Mouse (Mus musculus) B cell, adult 62 days (primary cell): ENCODE data around the gene Slc5a11. TPM values are rescaled to one million over a fixed set of nuclear protein-coding genes. Genes with fewer than 3 reads are reported as not detected.

Experiments used
- total RNA-seq: library from RNA; stranded (reverse); gene quantifications from 4 replicates; pipeline ENCODE4 v1.2.4, GENCODE M21; 2023

Slc5a11 gene
- total RNA-seq, result not detected in 4 replicates

DNA sequence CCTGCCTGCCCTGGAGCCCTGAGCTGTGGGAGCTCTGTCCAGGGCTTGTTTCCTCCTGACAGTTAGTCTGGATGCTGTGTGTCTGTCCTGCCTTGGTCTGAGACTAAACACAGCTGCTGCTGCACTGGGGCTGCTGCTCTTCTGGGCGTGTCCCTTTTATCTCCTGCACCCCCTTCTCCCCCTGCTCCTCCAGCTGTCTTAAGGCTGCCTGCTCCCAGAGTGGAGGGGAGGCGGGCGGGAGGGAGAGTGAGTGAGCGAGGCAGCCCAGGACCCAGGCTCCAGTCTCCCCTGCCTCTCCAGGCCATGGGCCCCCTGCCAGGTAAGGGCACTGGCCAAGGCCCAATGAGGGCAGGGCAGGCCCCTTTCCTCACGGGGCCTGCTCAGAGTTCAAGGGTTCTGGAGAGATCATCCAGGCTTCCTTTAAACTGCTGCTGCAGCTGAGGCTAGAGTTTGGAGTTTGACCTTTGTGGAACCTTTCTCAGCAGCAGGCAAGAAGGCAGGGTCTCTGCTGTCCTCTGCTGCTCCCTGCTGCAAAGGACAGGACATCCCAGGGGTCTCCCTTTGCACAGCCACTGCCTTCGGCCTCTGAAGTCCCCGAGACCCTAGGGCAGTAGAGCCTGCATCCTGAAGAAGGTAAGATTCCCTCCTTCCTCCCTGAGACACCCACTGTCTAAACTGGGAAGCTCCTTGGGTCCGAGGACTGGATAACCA, at the start of gene Slc5a11:
Gene Slc5a11 (plus strand): TSS at position 416 of the 711 bp plus-strand sequence.

Other genes starting within 250 kb of the Slc5a11 start
- gene Rbbp6, start 249.1 kb upstream of the Slc5a11 start, total RNA-seq, result 156 to 185 TPM (median 167 TPM) in 4 replicates
- gene Tnrc6a, start 90.9 kb upstream of the Slc5a11 start, total RNA-seq, result 97.7 to 110 TPM (median 104 TPM) in 4 replicates
- gene Lcmt1, start 155.0 kb downstream of the Slc5a11 start, total RNA-seq, result 8.8 to 11.0 TPM (median 9.2 TPM) in 4 replicates
- gene Arhgap17, start 155.1 kb downstream of the Slc5a11 start, total RNA-seq, result 279 to 319 TPM (median 293 TPM) in 4 replicates
- not detected in 4 replicates for gene Aqp8, start 247.5 kb downstream of the Slc5a11 start, total RNA-seq